Mouse (Mus musculus) forebrain, embryonic 14.5 days (tissue): Measurements from ENCODE around the gene Slc9a9. TPM values are rescaled to one million over a fixed set of nuclear protein-coding genes. Genes with fewer than 3 reads are reported as not detected.

Experiments
- ATAC-seq: fragments of 200-750 bp; cut with Nextera tagmentation; 2 replicates; pipeline ENCODE4 v1.8.0; 2017; ENCODE audit warnings: mild to moderate bottlenecking, moderate library complexity
- DNase-seq: peaks from one replicate; pipeline ENCODE4 v3.0.0-alpha.2; 2015; ENCODE audit warnings: low spot score
- H3K27ac ChIP-seq: fragments of 300-500 bp; sonication (generic); 2 replicates; pipeline ENCODE4 v1.5.1; 2014; ENCODE audit warnings: low read depth, mild to moderate bottlenecking, control low read depth, low read length, moderate library complexity
- H3K27me3 ChIP-seq: fragments of 300-500 bp; sonication (generic); replicated peaks from 2 replicates; pipeline ENCODE4 v1.6.1; 2014; ENCODE audit warnings: low read length, control low read depth, mixed read lengths; ENCODE audit not compliant: control insufficient read depth, insufficient read depth
- H3K36me3 ChIP-seq: fragments of 300-500 bp; sonication (generic); 2 replicates; pipeline ENCODE4 v1.6.1; 2014; ENCODE audit warnings: low read length, control low read depth; ENCODE audit not compliant: control insufficient read depth, insufficient read depth
- H3K4me1 ChIP-seq: fragments of 300-500 bp; sonication (generic); 2 replicates; pipeline ENCODE4 v1.6.1; 2014; ENCODE audit warnings: antibody characterized with exemption, low read length, control low read depth; ENCODE audit not compliant: control insufficient read depth, insufficient read depth
- H3K4me2 ChIP-seq: fragments of 300-500 bp; sonication (generic); 2 replicates; pipeline ENCODE4 v1.6.1; 2014; ENCODE audit warnings: mild to moderate bottlenecking, control low read depth, low read length
- H3K4me3 ChIP-seq: fragments of 300-500 bp; sonication (generic); 2 replicates; pipeline ENCODE4 v1.5.1; 2014; ENCODE audit warnings: low read depth, low read length, control low read depth
- H3K9ac ChIP-seq: fragments of 300-500 bp; sonication (generic); 2 replicates; pipeline ENCODE4 v1.6.1; 2014; ENCODE audit warnings: mild to moderate bottlenecking, low read length, control low read depth, moderate library complexity
- H3K9me3 ChIP-seq: fragments of 300-500 bp; sonication (generic); replicated peaks from 2 replicates; pipeline ENCODE4 v1.6.1; 2016; ENCODE audit warnings: low read length, control low read depth, mixed read lengths; ENCODE audit not compliant: control insufficient read depth
- WGBS: fragments of 180-500 bp; shearing (Covaris S2); extraction: QIAGEN DNeasy Blood & Tissue Kit; methylation state at CpG from one replicate; pipeline ENCODE4 v1.1.7; 2014; 5-methylcytosine and 5-hydroxymethylcytosine counted together
- polyA plus RNA-seq: library from polyadenylated mRNA; unstranded; fragments of >200 nt; fragmentation: Nextera tagmentation; extraction: Ambion mirVana; gene quantifications from 2 replicates; pipeline ENCODE4 v1.2.1, GENCODE M21; 2014

Slc9a9 gene
- polyA plus RNA-seq, 1 experiment from 2014 or later: 3.7 TPM

DNA sequence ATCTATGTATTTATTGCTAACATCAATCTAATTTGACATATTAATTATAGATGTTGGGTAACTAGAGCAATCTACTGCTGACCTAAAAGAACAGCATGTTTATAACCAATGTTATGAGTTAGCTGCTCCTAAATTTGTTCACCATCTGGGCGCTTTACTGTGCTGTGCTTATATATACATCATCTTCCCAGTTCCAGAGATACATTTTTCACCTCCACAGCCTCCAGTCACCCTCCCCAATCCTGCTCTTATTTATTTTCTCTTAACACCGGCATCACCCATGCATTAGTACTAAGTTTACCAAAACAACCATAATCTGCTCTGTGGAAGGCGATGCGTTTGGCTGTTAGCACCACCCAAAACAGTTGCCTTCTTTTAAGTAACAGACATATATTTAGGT lies 391.0 kb downstream of the Slc9a9 start:
- Histone ChIP-seq H3K36me3 (no peaks in the 10 kb centered on the region), H3K9me3 (no peaks in the 10 kb centered on the region), H3K27me3 (no peaks in the 10 kb centered on the region), H3K9ac (no peak overlapping the region), H3K27ac (no peak overlapping the region), H3K4me2 (no peak overlapping the region), H3K4me1 (no peaks in the 10 kb centered on the region), H3K4me3 (no peak overlapping the region)
- WGBS: 93% methylated on average over 4 of the region's 4 CpGs
- DNase-seq (no peak), ATAC-seq (no peak)

DNA sequence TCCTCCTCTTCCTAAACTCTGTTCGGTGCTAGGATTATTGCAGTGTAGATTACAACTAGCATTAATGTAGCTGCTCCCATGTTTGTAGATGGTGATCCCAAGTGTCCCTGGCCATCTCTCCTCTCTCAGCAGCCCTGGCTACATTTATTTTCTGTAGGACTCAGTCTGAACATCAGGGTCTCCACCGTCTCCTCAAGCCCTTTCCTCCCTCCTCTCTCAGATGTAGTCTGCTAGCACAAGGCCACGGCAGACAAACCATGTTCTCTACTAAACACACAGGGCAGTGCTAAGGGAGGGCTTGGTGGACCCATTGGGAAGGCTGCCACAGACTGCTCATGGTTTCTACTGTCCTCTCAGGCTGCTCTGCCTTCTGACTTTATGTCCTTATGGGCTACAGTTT lies 397.3 kb downstream of the Slc9a9 start:
- H3K9me3 ChIP-seq: no peaks in the 10 kb centered on the region
- no peak overlapping the region for H3K4me2 ChIP-seq
- no peak overlapping the region for H3K9ac ChIP-seq
- H3K4me1 ChIP-seq: peaks cover 1% of the 10 kb centered on the region; the same call in 1 of the 2 replicates
- no peak overlapping the region for H3K27ac ChIP-seq
- H3K4me3 ChIP-seq: no peak overlapping the region
- no peak for ATAC-seq
- H3K36me3 ChIP-seq: no peaks in the 10 kb centered on the region
- H3K27me3 ChIP-seq: no peaks in the 10 kb centered on the region
- 83% methylated on average over 2 of the region's 3 CpGs for WGBS
- no peak for DNase-seq

DNA sequence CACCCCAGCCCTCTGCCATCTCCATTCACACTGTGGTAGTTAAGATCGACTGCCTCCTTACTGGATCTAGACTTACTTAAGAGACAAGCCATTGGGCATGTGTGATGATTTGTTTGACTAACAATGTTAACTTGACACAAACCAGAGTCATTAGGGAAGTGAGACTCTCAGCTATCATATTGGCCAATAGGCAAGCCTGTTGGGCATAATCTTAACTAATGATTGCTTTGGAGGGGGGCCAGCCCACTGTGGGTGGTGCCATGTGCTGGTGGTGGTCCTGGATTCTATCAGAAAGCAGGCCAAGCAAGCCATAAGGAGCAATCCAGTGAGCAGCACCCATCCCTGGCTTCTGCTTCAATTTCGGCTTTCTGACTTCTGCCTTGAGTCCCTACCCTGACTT lies 398.8 kb downstream of the Slc9a9 start:
- Histone ChIP-seq H3K4me3 (no peak overlapping the region), H3K27me3 (no peaks in the 10 kb centered on the region), H3K27ac (no peak overlapping the region), H3K4me2 (no peak overlapping the region), H3K4me1 (peaks cover 5% of the 10 kb centered on the region; the same call in 1 of the 2 replicates), H3K36me3 (no peaks in the 10 kb centered on the region), H3K9ac (no peak overlapping the region), H3K9me3 (no peaks in the 10 kb centered on the region)
- ATAC-seq: no peak
- WGBS: 94% methylated on average over 2 of the region's 2 CpGs
- no peak for DNase-seq

DNA sequence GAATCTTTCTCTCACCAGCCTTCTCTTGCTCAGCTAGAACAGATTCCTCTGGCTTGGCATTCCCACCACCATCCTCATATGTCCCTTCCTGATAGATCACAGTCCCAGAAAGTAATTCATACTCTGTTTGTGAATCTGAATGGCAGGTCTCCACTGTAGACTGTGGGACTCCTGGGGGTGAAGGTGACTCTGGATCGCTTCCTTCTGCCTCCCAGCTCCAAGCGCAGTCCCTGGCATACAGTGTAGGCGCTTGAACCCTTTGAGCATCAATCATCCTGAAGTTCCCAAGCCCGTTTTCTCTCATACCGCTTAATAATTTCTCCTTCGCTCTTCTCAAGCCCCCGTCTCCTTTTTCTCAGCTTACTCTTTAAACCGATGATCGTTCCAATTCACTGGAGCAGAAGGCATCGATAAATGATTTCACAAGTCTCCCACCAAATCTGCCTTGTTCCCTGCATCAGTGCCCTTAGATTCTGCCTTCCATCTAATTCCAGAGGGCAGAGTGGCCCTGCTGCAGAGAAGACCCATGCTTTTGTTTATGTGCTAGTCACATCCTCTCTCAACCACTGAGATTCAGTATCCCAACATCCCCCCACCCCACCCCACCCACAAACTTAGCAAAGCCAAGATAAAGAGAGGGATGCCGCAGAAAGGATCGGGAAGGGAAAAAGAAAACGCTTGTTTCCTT lies 401.3 kb downstream of the Slc9a9 start:
- Histone ChIP-seq H3K4me1 (peaks cover 5% of the 10 kb centered on the region; the same call in 1 of the 2 replicates), H3K27ac (no peak overlapping the region), H3K36me3 (no peaks in the 10 kb centered on the region), H3K4me2 (no peak overlapping the region), H3K27me3 (no peaks in the 10 kb centered on the region), H3K9me3 (no peaks in the 10 kb centered on the region), H3K9ac (no peak overlapping the region), H3K4me3 (no peak overlapping the region)
- DNase-seq (no peak), ATAC-seq (no peak)
- WGBS: 49% methylated on average over 13 of the region's 13 CpGs

DNA sequence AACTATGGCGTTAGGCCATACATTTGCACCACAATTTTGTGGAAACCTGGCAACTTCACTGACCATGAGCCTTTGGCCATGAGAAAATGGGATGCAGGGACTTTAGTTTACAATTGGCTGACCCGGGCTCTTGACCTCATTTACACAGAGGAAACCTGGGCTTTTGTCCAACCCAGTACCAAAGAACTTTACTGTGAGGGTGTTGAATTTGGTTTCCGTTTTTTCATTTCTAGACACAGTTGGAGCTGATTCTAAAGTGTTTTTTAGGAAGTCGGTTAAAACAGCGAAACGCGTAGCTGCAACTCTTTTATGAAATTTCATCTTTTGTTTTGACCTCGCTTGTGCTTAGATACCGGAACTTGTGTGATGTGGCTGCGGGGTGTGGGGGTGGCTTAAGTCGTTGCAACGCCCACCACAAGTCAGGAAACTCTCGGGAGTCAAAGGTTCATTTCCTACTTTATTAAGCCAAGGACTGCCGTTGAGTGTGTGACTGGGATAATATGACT lies 402.8 kb downstream of the Slc9a9 start:
- Histone ChIP-seq H3K4me3 (no peak overlapping the region), H3K27me3 (no peaks in the 10 kb centered on the region), H3K9me3 (no peaks in the 10 kb centered on the region), H3K4me1 (peaks cover 5% of the 10 kb centered on the region; the same call in 1 of the 2 replicates), H3K36me3 (no peaks in the 10 kb centered on the region), H3K9ac (no peak overlapping the region), H3K4me2 (no peak overlapping the region), H3K27ac (no peak overlapping the region)
- ATAC-seq: no peak
- peak; percentile 18 for DNase-seq
- WGBS: 86% methylated on average over 14 of the region's 14 CpGs

DNA sequence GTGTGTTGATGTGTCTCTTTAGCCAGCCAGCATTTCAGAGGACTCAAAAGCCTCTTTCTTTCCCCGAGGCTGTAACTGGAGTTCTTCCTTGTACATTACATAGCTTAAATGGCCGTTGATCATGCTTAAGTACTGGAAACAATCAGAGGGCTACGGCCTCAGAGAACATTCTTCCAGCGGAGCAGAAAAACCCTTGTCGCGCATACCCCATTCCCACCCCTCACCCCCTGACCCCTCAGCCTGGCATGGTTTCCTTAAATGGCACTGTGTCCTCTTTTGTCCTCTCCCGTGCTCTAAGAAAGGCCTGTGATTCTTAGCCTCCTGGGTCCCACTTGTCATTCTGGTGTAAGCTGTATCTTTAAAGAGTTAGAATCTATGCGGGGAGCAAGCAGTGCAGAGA lies 404.0 kb downstream of the Slc9a9 start:
- WGBS: 15% methylated on average over 8 of the region's 8 CpGs
- DNase-seq: no peak
- Histone ChIP-seq H3K27me3 (no peaks in the 10 kb centered on the region), H3K36me3 (no peaks in the 10 kb centered on the region), H3K4me3 (no peak overlapping the region), H3K9ac (no peak overlapping the region), H3K4me1 (peaks cover 5% of the 10 kb centered on the region; the same call in 1 of the 2 replicates), H3K4me2 (no peak overlapping the region), H3K27ac (no peak overlapping the region), H3K9me3 (no peaks in the 10 kb centered on the region)
- no peak for ATAC-seq

DNA sequence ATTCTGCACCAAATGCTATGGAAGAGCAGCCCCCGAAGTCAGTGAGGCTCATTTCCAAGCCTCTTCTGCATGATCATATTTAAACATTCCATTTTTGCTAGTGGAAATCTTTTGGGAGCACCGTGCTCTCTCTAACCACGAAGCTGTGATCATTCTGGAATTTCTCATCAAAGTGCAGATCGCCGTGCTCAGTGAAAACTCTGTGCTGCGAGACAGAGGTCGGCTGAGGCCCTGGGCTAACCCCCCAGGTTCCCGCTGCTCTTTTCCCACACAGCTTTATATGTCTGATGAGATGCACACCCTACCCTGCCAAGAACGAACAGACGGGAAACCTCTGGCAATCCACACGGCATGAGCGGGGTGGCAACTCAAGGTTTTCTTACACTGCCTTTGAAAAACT lies 406.1 kb downstream of the Slc9a9 start:
- ATAC-seq (no peak), DNase-seq (peak; percentile 53)

DNA sequence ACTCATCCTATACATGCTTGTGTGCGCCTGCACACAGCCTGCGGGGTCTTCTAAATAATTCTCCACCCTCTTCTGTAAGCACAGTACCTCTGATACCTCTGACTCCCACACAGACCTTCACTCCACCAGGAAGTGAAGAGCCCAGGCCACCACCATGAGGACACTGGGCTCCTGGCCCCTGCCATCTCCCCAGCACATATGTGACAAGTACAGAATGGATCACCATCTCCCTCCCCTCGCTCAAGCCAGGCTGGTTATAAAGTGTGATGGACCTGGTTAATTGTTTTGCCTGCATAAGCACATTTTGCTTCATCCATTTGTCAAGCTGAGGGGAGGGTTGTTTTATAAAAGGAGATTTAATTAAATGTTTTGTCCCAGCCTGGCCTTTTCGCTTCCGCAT lies 408.2 kb downstream of the Slc9a9 start:
- no peak for DNase-seq
- Histone ChIP-seq H3K4me2 (no peak overlapping the region), H3K4me1 (no peaks in the 10 kb centered on the region; the same call in 1 of the 2 replicates), H3K27ac (no peak overlapping the region), H3K27me3 (no peaks in the 10 kb centered on the region), H3K4me3 (no peak overlapping the region), H3K36me3 (no peaks in the 10 kb centered on the region), H3K9ac (no peak overlapping the region), H3K9me3 (no peaks in the 10 kb centered on the region)
- 82% methylated on average over 5 of the region's 5 CpGs for WGBS
- no peak for ATAC-seq

More for the DNA sequence above, 406.1 kb downstream of the Slc9a9 start:
- no peak overlapping the region for H3K27ac ChIP-seq
- no peak overlapping the region for H3K4me3 ChIP-seq
- H3K36me3 ChIP-seq: no peaks in the 10 kb centered on the region
- no peaks in the 10 kb centered on the region for H3K27me3 ChIP-seq
- no peak overlapping the region for H3K4me2 ChIP-seq
- no peak overlapping the region for H3K9ac ChIP-seq
- WGBS: 61% methylated on average over 12 of the region's 12 CpGs
- H3K4me1 ChIP-seq: peaks cover 5% of the 10 kb centered on the region; the same call in 1 of the 2 replicates
- no peaks in the 10 kb centered on the region for H3K9me3 ChIP-seq

DNA sequence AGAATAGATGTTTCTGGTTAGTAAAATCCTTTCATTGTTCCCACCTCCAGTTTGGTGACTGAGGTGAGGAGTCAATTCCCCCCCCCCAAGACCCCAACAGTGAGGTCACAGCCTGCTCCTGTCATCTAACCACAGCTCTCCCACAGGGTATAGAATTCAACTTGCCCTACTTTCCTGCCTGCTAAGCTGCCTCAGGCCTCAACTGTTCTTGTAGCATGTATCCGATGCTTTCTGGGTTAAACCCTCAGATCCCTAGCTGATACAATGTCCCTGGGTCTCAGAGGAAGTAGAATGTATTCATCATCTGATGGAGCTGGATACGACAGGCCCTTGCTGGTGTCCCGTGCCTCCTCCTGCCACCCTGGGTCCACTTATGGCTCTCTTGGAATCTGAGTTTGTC lies 408.9 kb downstream of the Slc9a9 start:
- ATAC-seq (no peak), DNase-seq (no peak)
- Histone ChIP-seq H3K4me3 (no peak overlapping the region), H3K4me1 (no peaks in the 10 kb centered on the region), H3K27ac (no peak overlapping the region), H3K4me2 (no peak overlapping the region), H3K9me3 (no peaks in the 10 kb centered on the region), H3K36me3 (no peaks in the 10 kb centered on the region), H3K9ac (no peak overlapping the region), H3K27me3 (no peaks in the 10 kb centered on the region)
- 85% methylated on average over 3 of the region's 3 CpGs for WGBS
